Mouse (Mus musculus) erythroblast, embryonic 14.5 days (primary cell): ENCODE results near the gene Gm5129.

ENCODE experiments used
- GATA1 ChIP-seq: IDR thresholded peaks from 2 replicates; pipeline ENCODE4 v1.6.1; 2012; ENCODE audit warnings: low read length, inconsistent platforms, mixed read lengths
- TAL1 ChIP-seq: IDR thresholded peaks from 3 replicates; pipeline ENCODE4 v1.6.1; 2012; ENCODE audit warnings: low read length, inconsistent platforms, mixed read lengths

- TF ChIP-seq TAL1 (no peak), GATA1 (no peak)
Measured at GRCm38 (mm10) chr5:29734831-29735510, 765 bp downstream of the Gm5129 start.
